Mouse (Mus musculus): ENCODE data around the gene Fam92b. TPM values are rescaled to one million over a fixed set of nuclear protein-coding genes. Genes with fewer than 3 reads are reported as not detected.

Gene Fam92b
- total RNA-seq, 1 experiment from 2014 or later: 1.0 TPM

DNA sequence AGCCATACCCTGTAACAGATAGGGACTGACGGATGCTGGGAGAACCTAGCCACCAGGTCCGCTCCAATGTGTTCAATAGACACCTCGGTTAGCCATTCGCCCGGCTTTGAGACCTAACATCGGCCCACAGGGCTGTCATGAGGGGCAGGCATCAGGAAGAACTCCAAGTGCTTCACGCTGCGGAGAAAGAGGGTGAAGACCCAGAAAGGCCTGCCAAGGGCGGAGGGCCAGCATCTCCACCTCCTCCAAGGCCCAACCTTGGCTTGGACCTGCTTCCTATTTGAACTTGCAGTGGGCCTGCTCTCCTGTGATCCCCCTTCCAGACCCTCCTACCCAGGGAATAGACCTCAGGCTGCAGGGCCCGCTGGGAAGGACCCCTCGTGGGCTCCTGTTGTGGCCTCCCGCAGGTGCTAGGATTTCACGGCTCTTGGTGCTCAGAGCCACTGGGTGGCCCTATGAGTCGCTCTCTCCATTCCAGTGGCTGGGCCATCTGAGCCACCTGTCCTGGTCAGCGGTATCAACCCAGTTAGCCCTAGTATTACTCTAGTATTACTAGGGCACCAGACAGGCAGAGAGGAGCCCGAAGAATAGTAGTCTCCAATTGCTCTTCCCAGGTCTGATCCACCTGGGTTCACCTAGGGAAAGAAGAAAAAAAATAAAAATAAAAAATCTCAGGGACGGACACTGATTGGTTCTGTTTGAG lies 13.0 kb upstream of the Fam92b start:
- no peak for DNase-seq

DNA sequence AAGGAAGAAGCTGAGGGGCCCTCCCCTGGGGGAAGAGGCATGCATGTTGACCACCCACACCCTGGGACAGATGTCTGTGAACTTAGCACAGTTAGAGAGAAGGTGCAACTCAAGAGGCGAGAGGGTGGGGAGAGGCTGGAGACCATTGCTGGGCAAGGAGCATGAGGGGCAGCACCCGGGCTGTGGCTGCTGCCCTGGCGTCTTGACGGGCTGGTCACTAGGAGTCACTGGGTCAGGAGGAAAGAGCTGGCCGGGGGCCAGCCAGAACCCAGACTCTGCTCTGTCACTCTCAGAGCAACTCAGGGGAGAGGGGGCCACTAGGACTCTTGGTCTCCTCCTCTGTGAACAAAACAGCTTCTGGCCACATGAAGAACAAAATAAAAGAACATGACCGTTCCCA lies 12.2 kb upstream of the Fam92b start:
- no peak for DNase-seq

- DNase-seq: peak; percentile 77
Observed at GRCm38 (mm10) chr8:120188510-120188909, 11.2 kb upstream of the Fam92b start.

DNA sequence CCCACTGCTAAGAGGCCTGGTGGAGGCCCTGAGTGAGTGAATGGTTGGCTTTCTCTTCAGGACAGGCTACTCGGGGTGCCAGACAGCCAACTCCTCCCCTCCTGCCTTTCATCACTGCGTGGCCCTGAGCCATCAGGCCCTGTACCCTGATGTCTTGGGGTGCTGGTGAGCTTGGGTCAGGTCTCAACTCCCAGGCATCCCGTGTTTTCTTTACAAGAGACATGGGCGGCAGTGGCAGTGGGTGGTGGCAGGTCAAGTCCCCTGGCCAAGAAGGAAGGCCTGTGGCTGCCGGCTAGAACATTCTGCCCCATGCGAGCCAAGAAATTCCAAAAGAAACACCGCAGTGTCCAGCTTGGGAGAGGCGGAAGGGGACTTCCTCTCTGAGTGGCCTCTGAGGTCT lies 9.2 kb upstream of the Fam92b start:
- peak; percentile 69 for DNase-seq

DNA sequence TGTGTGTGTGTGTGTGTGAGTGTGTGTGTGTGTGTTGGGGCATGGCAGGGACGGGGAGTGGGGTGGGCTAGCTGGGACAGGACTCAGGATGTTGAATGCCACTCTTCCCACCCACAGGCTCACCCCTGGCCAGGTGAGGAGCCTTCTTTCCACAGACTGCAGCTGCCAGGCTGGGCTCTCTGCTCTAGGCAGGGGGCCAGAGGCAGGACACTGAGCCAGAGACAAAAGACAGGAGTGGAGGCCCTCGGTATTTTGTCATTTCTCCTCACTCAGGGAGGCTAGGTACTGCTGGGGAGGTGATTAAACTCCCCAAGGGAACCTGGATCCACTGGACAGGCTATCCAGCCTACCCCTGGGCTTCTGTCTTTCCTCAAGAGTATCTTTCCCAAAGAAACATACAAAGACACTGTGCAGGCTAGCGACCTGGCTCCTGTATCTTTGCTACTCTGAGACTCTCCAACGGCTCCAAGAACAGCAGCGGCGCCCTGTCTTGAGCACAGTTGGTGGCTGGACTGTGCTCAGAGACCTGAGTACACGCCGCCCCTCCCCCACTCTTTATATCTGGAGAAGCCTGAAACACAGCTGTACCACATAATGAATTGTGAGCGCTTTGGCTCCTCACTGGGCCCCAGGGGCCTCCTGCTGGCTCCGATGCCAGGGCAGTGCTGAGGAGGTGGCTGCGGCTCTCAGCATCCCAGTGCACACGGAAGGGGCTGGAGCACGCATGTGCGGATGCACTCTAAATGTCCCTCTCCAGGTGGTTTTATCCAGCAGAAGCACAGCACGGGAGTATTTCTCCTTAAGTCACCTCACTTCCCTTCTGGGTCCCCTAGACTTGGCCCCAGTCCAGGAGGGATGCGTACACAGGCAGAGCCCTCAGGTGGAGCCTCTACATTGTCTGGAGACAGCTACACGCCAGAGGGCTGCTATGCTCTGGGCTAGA lies 7.9 kb upstream of the Fam92b start:
- peak; percentile 70 for DNase-seq

- no peak for DNase-seq
Observed at GRCm38 (mm10) chr8:120184366-120184765, 7.1 kb upstream of the Fam92b start.

DNA sequence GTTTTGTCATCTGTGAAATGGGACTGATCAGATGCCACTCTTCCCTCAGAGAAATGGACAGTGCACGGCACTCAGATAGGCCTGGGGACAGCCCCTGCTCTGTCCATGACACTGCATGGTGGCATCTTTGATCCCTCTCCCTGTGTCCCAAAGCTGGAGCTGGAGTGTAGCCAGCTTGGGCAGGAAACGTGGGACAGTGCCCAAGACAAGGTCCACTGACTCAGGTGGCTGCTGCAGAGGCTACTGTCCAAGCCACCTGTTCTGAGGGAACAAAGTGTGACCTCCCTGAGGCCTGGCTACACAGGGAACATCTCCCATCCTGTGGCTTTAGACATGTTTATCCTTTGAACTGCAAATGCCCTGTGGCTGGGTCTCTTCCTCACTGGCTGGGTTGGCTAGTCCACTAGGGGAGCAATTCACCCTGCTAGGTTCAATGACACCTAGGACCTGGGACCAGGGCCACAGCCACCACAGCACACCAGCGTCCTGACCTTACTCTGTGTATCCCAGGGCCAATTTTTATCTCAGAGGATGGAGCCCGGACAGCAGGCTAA lies 4.7 kb upstream of the Fam92b start:
- DNase-seq: no peak

GRCm38 (mm10) chr8:120181274-120181673 lies 4.0 kb upstream of the Fam92b start:
- DNase-seq: no peak

- DNase-seq: no peak
Observed at GRCm38 (mm10) chr8:120180445-120180970, 3.2 kb upstream of the Fam92b start.

GRCm38 (mm10) chr8:120179027-120179431 lies 1.8 kb upstream of the Fam92b start:
- DNase-seq: peak; percentile 94

GRCm38 (mm10) chr8:120178124-120178514 lies 853 bp upstream of the Fam92b start:
- DNase-seq: no peak

DNA sequence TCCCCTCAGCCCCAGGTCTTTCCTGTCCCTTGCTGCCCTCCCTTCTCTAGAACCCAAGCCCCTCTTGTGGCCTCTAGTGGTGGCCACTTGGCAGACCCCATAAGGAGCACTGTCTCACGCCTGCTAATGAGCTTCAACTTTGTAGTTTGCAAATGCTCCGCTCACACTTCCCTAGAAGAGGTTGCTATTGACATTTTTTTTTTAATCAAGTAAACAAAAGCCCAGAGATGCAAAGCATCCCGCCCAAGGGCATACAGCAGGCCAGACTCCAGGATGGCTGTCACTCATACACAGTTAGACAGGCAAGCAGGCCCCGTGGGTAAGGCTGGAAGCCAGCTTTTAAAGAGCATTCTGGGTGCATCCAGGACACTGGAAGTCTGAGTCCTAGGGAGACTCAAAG lies 661 bp downstream of the Fam92b start:
- no peak for DNase-seq

DNA sequence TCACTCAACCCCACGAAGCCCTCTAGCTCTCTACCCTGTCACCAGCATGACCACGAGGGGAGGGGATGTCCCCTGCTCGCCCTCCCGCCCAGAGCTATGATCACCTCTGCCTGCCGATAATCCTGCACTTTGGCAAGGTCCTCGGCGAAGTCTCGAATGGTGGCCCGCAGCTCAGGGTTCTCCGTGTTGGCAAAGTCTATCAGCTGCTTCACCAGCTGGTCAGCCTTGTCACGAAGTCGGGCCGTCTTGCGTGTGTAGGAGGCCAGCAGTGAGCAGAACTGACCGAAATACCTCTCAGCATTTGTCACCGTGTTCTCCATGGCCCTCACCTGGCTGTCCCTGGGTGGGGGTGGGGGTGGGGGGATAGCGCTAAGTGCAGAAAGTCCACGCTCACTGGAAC lies 2.7 kb downstream of the Fam92b start:
- DNase-seq: no peak

- DNase-seq: peak; percentile 57
Observed at GRCm38 (mm10) chr8:120173195-120173594, 4.1 kb downstream of the Fam92b start.

DNA sequence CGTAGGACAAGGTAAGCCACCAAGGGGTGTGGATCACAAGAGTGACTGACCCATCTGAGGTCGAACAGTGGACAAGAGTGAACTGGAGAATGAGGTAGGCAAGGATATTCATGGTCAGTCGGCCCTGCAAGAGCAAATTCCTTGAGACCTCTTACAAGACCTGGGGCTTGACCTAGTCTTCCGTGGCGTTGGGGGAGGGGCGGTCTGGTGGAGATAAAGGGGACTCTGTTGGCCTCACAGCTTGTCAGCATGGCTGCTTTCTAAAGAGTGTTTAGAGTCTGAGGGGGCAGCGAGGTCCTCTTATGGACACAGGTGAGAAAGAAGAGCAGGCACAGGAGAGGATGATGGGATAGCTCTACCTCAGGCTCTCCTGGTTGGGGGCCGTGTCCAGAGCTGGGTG lies 8.1 kb downstream of the Fam92b start:
- no peak for DNase-seq

- no peak for DNase-seq
Observed at GRCm38 (mm10) chr8:120167821-120168220, 9.4 kb downstream of the Fam92b start.

GRCm38 (mm10) chr8:120167136-120167535 lies 10.1 kb downstream of the Fam92b start:
- no peak for DNase-seq

DNA sequence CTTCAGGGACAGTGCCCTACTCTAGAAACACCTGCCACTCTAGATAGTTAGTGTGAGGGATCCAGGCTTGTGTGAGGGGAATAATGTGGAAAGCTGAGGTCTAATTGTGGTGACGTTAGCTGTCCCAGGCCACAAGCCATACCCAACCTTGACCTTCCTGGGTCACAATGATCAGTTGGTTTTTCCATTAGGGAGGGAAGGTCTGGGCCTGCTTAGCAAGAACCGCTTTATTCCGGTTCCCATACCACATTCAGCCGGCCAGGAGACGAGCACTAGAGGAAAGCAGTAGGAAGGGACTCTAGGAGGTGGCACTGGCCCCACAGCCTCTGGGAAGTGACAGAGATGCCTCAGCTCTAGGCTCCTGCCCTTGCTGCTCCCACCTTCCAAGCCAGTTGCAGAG lies 13.2 kb downstream of the Fam92b start:
- DNase-seq: no peak

GRCm38 (mm10) chr8:120163376-120163775 lies 13.9 kb downstream of the Fam92b start:
- DNase-seq: no peak

DNA sequence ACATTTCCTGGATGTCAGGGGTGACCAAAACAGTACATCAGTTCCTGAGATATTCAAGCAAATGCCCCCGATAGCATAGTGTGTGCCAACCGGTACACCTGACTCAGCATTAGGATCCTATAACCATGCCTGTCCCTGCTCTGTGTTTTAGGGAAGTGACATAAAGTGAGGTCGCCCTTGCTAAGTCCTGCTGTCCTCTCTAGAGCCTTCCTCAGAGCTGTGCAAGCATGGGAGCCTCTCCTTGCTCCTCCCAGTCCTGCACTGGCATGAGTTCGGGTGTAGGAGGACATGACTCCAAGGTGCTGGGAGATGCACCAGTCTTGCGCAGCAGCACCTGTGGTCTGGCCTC lies 14.9 kb downstream of the Fam92b start:
- DNase-seq: no peak

GRCm38 (mm10) chr8:120161658-120162403 lies 15.4 kb downstream of the Fam92b start:
- peak; percentile 75 for DNase-seq

- no peak for DNase-seq
Observed at GRCm38 (mm10) chr8:120160366-120160765, 16.9 kb downstream of the Fam92b start.
